Mouse (Mus musculus) T-helper 17 cell (primary cell): ENCODE data around the gene Dclk1.

ENCODE experiments used
- in situ Hi-C, 2 experiments: fragments of 300-600 bp; cut with MboI, MseI; formaldehyde crosslinking; loops; 1 replicate in 1 of 2; 2 replicates in 1 of 2; pipeline ENCODE4 v1.15.1; 2025; ENCODE audit warnings: high pct_unique_total_duplicates in 2 of 2

Dclk1 gene

GRCm38 (mm10) chr3:55260139-55260538 lies 18.0 kb downstream of the Dclk1 start:
- in situ Hi-C loops = no loop called here

GRCm38 (mm10) chr3:55266091-55266490 lies 23.9 kb downstream of the Dclk1 start:
- in situ Hi-C loops = no loop called here

- in situ Hi-C loops = no loop called here
Measured at GRCm38 (mm10) chr3:55269802-55270201, 27.6 kb downstream of the Dclk1 start.

DNA sequence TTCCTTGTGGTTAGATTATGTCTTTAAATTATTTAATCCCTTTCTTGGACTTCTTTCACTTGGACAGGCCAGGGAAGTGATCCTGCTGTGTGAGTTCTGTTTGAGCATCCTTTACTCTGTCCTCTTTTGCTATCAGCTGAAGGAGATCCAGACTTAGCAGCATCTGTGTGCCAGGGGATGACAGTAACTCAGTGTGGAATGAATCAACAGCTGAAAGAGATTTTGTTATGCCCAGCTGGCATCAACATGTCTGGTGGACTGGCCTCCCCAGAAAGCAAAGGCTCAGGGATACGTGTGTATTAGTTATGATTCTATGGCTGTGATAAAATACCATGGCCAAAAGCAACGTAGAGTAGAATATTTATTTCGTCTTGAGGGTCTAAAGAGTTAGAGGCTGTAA lies 28.2 kb downstream of the Dclk1 start:
- in situ Hi-C loops = no loop called here

- in situ Hi-C loops = no loop called here
Measured at GRCm38 (mm10) chr3:55270920-55271319, 28.8 kb downstream of the Dclk1 start.

GRCm38 (mm10) chr3:55272536-55272935 lies 30.4 kb downstream of the Dclk1 start:
- in situ Hi-C loops = no loop called here

GRCm38 (mm10) chr3:55276446-55276845 lies 34.3 kb downstream of the Dclk1 start:
- in situ Hi-C loops = no loop called here

DNA sequence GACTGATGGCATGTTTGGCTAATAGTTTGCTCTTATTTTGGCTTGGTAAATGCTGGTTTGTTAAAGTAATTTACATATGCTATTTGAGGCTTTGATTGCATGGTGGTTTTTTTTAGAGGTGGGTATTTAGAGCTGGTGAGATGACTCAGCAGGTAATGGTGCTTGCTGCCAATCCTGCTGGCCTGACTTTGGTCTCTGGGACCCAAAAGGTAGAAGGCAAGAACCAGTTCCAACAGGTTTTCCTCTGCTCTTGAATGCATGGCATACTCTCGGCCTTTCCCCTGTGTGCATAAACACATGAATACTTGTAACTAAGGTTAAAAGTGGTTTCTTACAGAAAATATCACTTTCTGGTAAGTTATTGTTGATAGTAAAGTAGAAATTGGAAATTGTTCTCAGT lies 34.7 kb downstream of the Dclk1 start:
- in situ Hi-C loops = no loop called here

GRCm38 (mm10) chr3:55277829-55278228 lies 35.7 kb downstream of the Dclk1 start:
- in situ Hi-C loops = no loop called here

GRCm38 (mm10) chr3:55279923-55280322 lies 37.8 kb downstream of the Dclk1 start:
- in situ Hi-C loops = no loop called here

- in situ Hi-C loops = no loop called here
Measured at GRCm38 (mm10) chr3:55280471-55280870, 38.3 kb downstream of the Dclk1 start.

DNA sequence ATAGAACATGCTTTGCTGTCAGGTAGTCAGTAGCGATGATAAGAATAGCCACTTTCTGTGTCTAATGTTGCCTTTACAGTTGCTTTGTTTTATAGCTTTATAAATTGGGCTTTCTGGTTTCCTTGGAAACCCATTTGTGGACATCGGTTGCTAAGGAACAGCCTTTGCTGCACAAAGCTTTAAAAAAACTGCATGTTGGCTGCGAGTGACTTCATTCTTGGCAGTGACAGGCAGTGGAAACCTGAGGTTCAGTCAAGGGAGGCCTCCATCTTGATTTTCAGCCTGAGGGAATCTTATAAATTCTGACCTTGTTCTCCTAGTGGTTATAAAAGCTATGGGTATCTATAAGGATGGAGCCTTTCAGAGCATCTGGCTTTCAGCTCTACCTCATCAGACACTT lies 42.1 kb downstream of the Dclk1 start:
- in situ Hi-C loops = no loop called here

DNA sequence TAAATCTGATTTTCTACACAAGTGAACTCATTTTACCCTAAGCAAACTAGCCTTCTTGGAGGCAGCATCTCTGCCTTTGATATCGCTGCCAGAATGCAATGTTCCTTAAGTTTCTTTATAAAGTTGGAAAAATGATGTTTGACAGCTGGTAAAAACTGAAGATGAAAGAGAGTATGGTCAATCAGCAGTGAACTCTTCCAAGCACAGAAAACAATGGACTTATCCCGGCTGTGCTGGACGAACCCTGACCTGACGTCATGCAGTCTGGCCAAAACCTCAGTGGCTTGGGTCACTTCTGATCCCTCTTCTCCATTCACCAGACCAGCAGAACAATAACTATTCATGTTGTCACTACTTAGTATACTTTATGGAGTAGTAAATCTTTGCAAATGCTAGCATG lies 46.6 kb downstream of the Dclk1 start:
- in situ Hi-C loops = no loop called here

GRCm38 (mm10) chr3:55291964-55292363 lies 49.8 kb downstream of the Dclk1 start:
- in situ Hi-C loops = no loop called here

- in situ Hi-C loops = no loop called here
Measured at GRCm38 (mm10) chr3:55292783-55293430, 50.7 kb downstream of the Dclk1 start.

DNA sequence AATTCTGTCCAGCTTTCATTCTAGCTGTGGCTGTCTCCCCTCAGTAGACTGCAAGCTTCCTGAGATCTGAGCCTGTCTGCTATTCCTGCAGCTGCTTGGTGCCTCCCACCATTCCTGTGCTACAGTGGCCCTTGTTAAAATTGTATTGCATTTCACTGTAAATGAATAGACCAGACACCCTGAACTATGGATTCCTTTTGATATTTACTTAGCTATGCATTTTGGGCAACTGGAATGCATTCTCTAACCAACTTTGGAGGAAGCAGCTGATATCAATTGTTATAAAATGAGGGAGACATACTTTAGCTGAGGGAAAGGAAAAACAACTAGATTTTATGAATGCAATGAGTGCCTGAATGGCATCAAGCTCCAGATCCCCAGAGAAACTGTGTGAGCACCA lies 63.5 kb downstream of the Dclk1 start:
- in situ Hi-C loops = no loop called here

DNA sequence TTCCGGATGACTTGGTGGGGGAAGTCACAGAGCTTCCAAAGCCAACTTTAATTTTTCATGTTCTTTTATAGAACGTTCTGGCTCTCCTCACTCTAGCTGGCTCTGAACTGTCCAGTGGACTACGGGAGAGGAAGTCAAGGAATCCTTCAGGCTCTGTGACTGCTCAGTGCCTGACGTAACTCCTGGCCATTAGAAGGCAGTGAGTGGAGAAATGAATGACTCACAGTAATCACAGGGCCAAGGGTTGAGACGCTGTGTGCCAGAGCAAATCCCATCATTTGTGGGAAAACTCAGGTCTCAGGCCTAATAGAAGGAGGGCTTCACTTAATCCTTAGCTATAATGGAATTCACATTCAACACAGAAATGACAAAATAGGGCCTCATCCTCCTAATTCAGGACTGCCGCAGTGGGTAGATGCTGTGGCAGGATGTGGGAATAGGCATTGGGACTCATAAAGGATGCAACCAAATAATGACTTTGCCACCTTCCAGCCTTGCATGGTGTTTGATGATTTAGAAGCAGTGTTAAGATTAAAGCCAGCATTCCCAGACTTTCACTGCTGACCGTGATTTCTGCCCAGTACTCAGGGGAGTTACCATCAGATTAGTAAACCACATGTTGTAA lies 65.5 kb downstream of the Dclk1 start:
- in situ Hi-C loops = no loop called here

DNA sequence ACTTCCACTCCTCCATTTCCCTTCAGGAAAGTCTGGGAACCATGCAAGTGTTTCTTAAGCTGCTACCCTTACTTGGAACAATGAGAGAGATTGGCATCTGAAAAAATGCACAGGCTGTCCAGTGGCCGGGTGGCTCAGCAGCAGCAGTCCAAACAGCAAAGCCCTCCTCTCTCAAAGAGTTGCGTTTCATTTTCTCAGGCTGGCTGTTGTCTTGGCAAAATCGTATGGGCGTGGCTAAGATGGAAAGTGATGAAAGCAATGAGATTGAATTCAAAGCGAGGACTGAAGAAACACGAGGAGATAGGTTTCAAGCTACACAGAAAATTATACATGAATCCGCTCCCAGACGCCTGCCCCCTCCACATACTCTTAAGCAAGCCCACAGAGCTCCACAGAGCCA lies 67.8 kb downstream of the Dclk1 start:
- in situ Hi-C loops = no loop called here

GRCm38 (mm10) chr3:55315827-55316226 lies 73.7 kb downstream of the Dclk1 start:
- in situ Hi-C loops = no loop called here

GRCm38 (mm10) chr3:55318021-55318420 lies 75.9 kb downstream of the Dclk1 start:
- in situ Hi-C loops = no loop called here

- in situ Hi-C loops = no loop called here
Measured at GRCm38 (mm10) chr3:55320572-55320971, 78.4 kb downstream of the Dclk1 start.

DNA sequence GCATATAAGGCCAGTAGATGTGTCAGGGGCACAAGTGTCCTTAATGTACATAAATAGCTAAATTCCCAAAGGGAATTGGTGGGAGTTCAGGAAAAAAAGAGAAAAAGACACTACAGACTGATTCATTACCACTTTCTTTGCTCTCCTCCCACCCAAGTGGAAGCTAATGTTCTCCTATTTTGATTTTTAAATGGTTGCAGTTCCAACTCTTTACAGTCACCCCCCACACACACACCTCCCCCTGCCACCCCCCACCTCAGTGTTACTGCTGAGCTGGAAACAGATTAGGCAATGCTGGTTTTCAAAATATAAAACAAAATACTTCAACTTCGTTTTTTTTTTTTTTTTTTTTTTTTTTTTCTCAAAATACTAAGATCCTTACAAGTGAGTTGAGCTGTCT lies 81.9 kb downstream of the Dclk1 start:
- in situ Hi-C loops = no loop called here

DNA sequence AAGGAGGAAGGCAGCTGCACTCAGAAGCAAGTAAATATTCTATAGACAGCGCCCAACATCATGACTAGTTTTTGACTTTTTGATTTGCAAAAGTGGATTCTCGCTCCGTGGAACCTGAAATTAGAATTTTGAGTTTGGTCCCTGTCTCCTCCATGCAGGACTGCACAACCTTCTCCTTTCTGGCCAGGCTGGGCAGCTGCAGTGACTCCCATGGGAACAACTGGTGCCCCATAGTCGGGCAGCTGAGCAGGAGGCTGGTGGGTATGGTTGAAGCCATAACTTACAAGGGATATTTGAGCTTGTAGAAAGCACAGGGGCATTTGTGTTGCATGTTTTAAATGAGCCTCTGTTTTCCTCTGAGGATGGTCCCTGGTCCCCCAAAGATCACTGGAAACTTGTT lies 88.3 kb downstream of the Dclk1 start:
- in situ Hi-C loops = loop anchor here in 1 of 2 experiments (10.0 kb wide), 1 partner anchor 1926 kb away; no protein-coding TSS in a partner anchor
